Mouse (Mus musculus) hindbrain, embryonic 14.5 days (tissue): ENCODE data around the gene Fbxw21. TPM values are rescaled to one million over a fixed set of nuclear protein-coding genes. Genes with fewer than 3 reads are reported as not detected.

Source experiments
- ATAC-seq: fragments of 200-750 bp; cut with Nextera tagmentation; 2 replicates; pipeline ENCODE4 v1.8.0; 2017; ENCODE audit warnings: moderate number of reproducible peaks, mild to moderate bottlenecking, moderate TSS enrichment, moderate library complexity; ENCODE audit not compliant: low FRiP score
- DNase-seq: peaks from one replicate; pipeline ENCODE4 v3.0.0-alpha.2; 2015; ENCODE audit warnings: low spot score
- H3K27ac ChIP-seq: fragments of 300-500 bp; sonication (generic); 2 replicates; pipeline ENCODE4 v1.5.1; 2014; ENCODE audit warnings: mild to moderate bottlenecking, moderate library complexity
- H3K27me3 ChIP-seq: fragments of 300-500 bp; sonication (generic); 2 replicates; pipeline ENCODE4 v1.6.1; 2014; ENCODE audit warnings: mild to moderate bottlenecking, low read length, mixed read lengths; ENCODE audit not compliant: control insufficient read depth, insufficient read depth
- H3K36me3 ChIP-seq: fragments of 300-500 bp; sonication (generic); replicated peaks from 2 replicates; pipeline ENCODE4 v1.6.1; 2014; ENCODE audit not compliant: control insufficient read depth, insufficient read depth
- H3K4me1 ChIP-seq: fragments of 300-500 bp; sonication (generic); replicated peaks from 2 replicates; pipeline ENCODE4 v1.6.1; 2014; ENCODE audit warnings: antibody characterized with exemption, low read length, mixed read lengths; ENCODE audit not compliant: control insufficient read depth, insufficient read depth
- H3K4me2 ChIP-seq: fragments of 300-500 bp; sonication (generic); replicated peaks from 2 replicates; pipeline ENCODE4 v1.6.1; 2014; ENCODE audit warnings: mild to moderate bottlenecking, moderate library complexity
- H3K4me3 ChIP-seq: fragments of 300-500 bp; sonication (generic); replicated peaks from 2 replicates; pipeline ENCODE4 v1.5.1; 2014; ENCODE audit warnings: mild to moderate bottlenecking, low read length
- H3K9ac ChIP-seq: fragments of 300-500 bp; sonication (generic); 2 replicates; pipeline ENCODE4 v1.6.1; 2014
- H3K9me3 ChIP-seq: fragments of 300-500 bp; sonication (generic); 2 replicates; pipeline ENCODE4 v1.6.1; 2016; ENCODE audit warnings: low read length; ENCODE audit not compliant: control insufficient read depth
- WGBS: fragments of 180-500 bp; shearing (Covaris S2); extraction: QIAGEN DNeasy Blood & Tissue Kit; methylation state at CpG from one replicate; pipeline ENCODE4 v1.1.7; 2014; 5-methylcytosine and 5-hydroxymethylcytosine counted together
- polyA plus RNA-seq: library from polyadenylated mRNA; unstranded; fragments of >200 nt; fragmentation: Nextera tagmentation; extraction: Ambion mirVana; gene quantifications from 2 replicates; pipeline ENCODE4 v1.2.1, GENCODE M21; 2014

Fbxw21 gene
- polyA plus RNA-seq, 1 experiment from 2014 or later, result not detected

- 87% methylated on average over 9 of the region's 9 CpGs for WGBS
- Histone ChIP-seq H3K4me1 (peaks cover 7% of the 10 kb centered on the region), H3K27ac (no peak overlapping the region), H3K9ac (no peak overlapping the region), H3K9me3 (no peaks in the 10 kb centered on the region), H3K36me3 (peaks cover 90% of the 10 kb centered on the region), H3K4me2 (no peak overlapping the region), H3K4me3 (no peak overlapping the region), H3K27me3 (no peaks in the 10 kb centered on the region)
- DNase-seq (no peak), ATAC-seq (no peak)
Observed at GRCm38 (mm10) chr9:109104083-109104482, 57.8 kb downstream of the Fbxw21 start.

- H3K9ac ChIP-seq, result no peak overlapping the region
- H3K4me2 ChIP-seq, result no peak overlapping the region
- DNase-seq (no peak), ATAC-seq (no peak)
- WGBS, result 74% methylated on average over 7 of the region's 7 CpGs
- no peaks in the 10 kb centered on the region for H3K9me3 ChIP-seq
- peaks cover 81% of the 10 kb centered on the region for H3K36me3 ChIP-seq
- H3K4me3 ChIP-seq, result no peak overlapping the region
- peaks cover 15% of the 10 kb centered on the region for H3K4me1 ChIP-seq
- no peaks in the 10 kb centered on the region for H3K27me3 ChIP-seq
- H3K27ac ChIP-seq, result no peak overlapping the region
Observed at GRCm38 (mm10) chr9:109103250-109103649, 58.6 kb downstream of the Fbxw21 start.

- Histone ChIP-seq H3K9me3 (no peaks in the 10 kb centered on the region), H3K9ac (no peak overlapping the region), H3K36me3 (peaks cover 74% of the 10 kb centered on the region), H3K4me2 (no peak overlapping the region), H3K4me3 (no peak overlapping the region), H3K27me3 (no peaks in the 10 kb centered on the region), H3K4me1 (peaks cover 22% of the 10 kb centered on the region), H3K27ac (no peak overlapping the region)
- DNase-seq, result no peak
- ATAC-seq, result no peak
- WGBS, result 99% methylated on average over 3 of the region's 3 CpGs
Observed at GRCm38 (mm10) chr9:109102541-109102940, 59.3 kb downstream of the Fbxw21 start.

GRCm38 (mm10) chr9:109101933-109102445 is 59.9 kb downstream of the Fbxw21 start:
- Histone ChIP-seq H3K4me1 (peaks cover 28% of the 10 kb centered on the region), H3K36me3 (peaks cover 69% of the 10 kb centered on the region)
- no peak for ATAC-seq

GRCm38 (mm10) chr9:109100307-109100928 is 61.4 kb downstream of the Fbxw21 start:
- Histone ChIP-seq H3K9me3 (no peaks in the 10 kb centered on the region), H3K4me2 (no peak overlapping the region), H3K27ac (no peak overlapping the region), H3K27me3 (no peaks in the 10 kb centered on the region), H3K36me3 (peaks cover 53% of the 10 kb centered on the region), H3K9ac (no peak overlapping the region), H3K4me3 (no peak overlapping the region), H3K4me1 (peaks cover 33% of the 10 kb centered on the region)
- ATAC-seq (no peak), DNase-seq (no peak)
- 88% methylated on average over 20 of the region's 20 CpGs for WGBS

More at GRCm38 (mm10) chr9:109101933-109102445, 59.9 kb downstream of the Fbxw21 start:
- no peak overlapping the region for H3K4me2 ChIP-seq
- H3K27me3 ChIP-seq, result no peaks in the 10 kb centered on the region
- H3K9me3 ChIP-seq, result no peaks in the 10 kb centered on the region
- H3K4me3 ChIP-seq, result no peak overlapping the region
- no peak for DNase-seq
- H3K9ac ChIP-seq, result no peak overlapping the region
- WGBS, result 91% methylated on average over 5 of the region's 5 CpGs
- H3K27ac ChIP-seq, result no peak overlapping the region

- peaks cover 39% of the 10 kb centered on the region for H3K36me3 ChIP-seq
- peak overlapping the region; percentile 95; the same call in 1 of the 2 replicates for H3K9ac ChIP-seq
- no peaks in the 10 kb centered on the region for H3K9me3 ChIP-seq
- 0 out of 2 replicates have a peak overlapping the region, but pooled peaks have one; percentile 83 for H3K4me3 ChIP-seq
- no peaks in the 10 kb centered on the region for H3K27me3 ChIP-seq
- ATAC-seq (no peak), DNase-seq (no peak)
- peaks cover 34% of the 10 kb centered on the region for H3K4me1 ChIP-seq
- WGBS, result 52% methylated on average over 6 of the region's 6 CpGs
- peak overlapping the region; percentile 99 for H3K27ac ChIP-seq
- peak overlapping the region; percentile 62 for H3K4me2 ChIP-seq
Observed at GRCm38 (mm10) chr9:109098969-109099368, 62.9 kb downstream of the Fbxw21 start.

GRCm38 (mm10) chr9:109098366-109098765 is 63.5 kb downstream of the Fbxw21 start:
- Histone ChIP-seq H3K4me1 (peaks cover 37% of the 10 kb centered on the region), H3K9ac (peak overlapping the region; percentile 95; the same call in 1 of the 2 replicates), H3K27ac (peak overlapping the region; percentile 99), H3K9me3 (no peaks in the 10 kb centered on the region), H3K4me2 (peak overlapping the region; percentile 62), H3K4me3 (peak overlapping the region; percentile 83), H3K36me3 (peaks cover 33% of the 10 kb centered on the region), H3K27me3 (no peaks in the 10 kb centered on the region)
- no peak for ATAC-seq
- 81% methylated on average over 8 of the region's 8 CpGs for WGBS
- no peak for DNase-seq

- no peaks in the 10 kb centered on the region for H3K9me3 ChIP-seq
- H3K36me3 ChIP-seq, result peaks cover 29% of the 10 kb centered on the region
- peaks cover 37% of the 10 kb centered on the region for H3K4me1 ChIP-seq
- H3K27me3 ChIP-seq, result no peaks in the 10 kb centered on the region
- peak overlapping the region; percentile 95 for H3K9ac ChIP-seq
- peak overlapping the region; percentile 83 for H3K4me3 ChIP-seq
- ATAC-seq, result 0 out of 2 replicates have a peak, but pooled peaks have one; percentile 12
- WGBS, result 32% methylated on average over 5 of the region's 5 CpGs
- H3K27ac ChIP-seq, result peak overlapping the region; percentile 99
- DNase-seq, result no peak
- peak overlapping the region; percentile 62 for H3K4me2 ChIP-seq
Observed at GRCm38 (mm10) chr9:109097831-109098230, 64.0 kb downstream of the Fbxw21 start.

- Histone ChIP-seq H3K36me3 (peaks cover 28% of the 10 kb centered on the region), H3K27me3 (no peaks in the 10 kb centered on the region), H3K27ac (peak overlapping the region; percentile 99), H3K4me2 (peak overlapping the region; percentile 62), H3K4me1 (peaks cover 37% of the 10 kb centered on the region), H3K9ac (peak overlapping the region; percentile 95), H3K9me3 (no peaks in the 10 kb centered on the region), H3K4me3 (peak overlapping the region; percentile 83)
- DNase-seq (no peak), ATAC-seq (no peak)
- 14% methylated on average over 6 of the region's 6 CpGs for WGBS
Observed at GRCm38 (mm10) chr9:109097291-109097690, 64.5 kb downstream of the Fbxw21 start.
